Mouse (Mus musculus) spleen, postnatal 10 days (tissue): ENCODE measurements around the gene Rara.

Experiments
- DNase-seq, 2 experiments: peaks; one replicate each; pipeline ENCODE4 v3.0.0; 2021 to 2022; ENCODE audit warnings: low spot score in 2 of 2

Gene Rara

DNA sequence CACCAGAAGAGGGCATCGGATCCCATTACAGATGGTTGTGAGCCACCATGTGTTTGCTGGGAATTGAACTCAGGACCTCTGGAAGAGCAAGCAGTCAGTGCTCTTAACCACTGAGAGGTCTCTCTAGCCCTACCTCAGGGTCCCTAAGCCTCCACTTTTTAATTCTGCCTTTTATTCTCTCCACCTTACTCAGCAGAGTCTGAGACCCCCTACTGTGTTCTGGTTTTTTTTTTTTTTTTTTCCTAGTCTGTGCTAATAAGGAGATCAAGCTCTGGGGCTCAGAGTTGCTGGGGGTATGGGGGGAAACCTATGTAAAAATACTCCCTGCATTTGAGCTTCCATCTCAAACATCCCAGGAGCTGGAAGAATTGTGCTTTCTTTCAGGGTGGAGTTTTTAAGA is 24.5 kb downstream of the Rara start:
- no peak for DNase-seq

DNA sequence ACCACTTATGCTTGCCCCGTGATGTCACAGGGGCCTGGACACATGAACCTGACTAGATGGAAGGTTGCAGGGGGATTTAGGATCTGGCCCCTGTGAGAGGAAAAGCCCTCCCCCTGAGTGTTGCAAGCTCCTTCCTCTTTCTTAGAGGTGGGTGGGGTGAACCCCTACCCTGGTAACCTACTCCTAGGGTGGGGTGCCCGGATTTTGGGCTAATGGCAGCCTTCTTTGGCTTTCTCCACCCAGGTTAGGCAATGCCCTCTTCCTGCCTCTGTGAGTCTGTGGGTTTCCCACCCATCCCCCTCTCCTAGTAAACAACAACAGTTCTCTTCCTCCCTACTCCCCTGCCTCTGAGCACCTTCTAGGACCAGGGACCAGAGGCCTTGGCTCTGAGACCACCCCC is 25.1 kb downstream of the Rara start:
- no peak for DNase-seq

DNA sequence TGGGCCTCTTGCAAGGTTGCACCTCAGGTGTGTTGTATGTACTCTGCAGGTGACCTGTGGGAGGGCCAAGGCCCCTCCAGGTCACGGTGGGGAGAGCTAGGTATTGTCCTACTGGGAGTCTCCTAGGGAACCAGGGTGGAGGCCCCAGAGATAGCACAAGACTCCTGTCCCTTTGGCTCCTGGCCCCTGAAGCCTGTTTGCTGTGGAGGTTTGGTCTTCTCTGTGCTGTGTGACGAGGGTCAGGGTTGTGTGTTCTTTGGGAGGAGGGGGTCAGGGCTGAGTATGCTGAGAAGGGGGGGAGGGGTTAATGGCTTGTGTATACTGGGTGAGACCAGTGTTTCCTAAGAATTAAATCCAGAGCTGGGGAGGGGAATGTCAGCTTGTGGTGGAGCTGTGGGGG is 25.7 kb downstream of the Rara start:
- DNase-seq, result no peak

DNA sequence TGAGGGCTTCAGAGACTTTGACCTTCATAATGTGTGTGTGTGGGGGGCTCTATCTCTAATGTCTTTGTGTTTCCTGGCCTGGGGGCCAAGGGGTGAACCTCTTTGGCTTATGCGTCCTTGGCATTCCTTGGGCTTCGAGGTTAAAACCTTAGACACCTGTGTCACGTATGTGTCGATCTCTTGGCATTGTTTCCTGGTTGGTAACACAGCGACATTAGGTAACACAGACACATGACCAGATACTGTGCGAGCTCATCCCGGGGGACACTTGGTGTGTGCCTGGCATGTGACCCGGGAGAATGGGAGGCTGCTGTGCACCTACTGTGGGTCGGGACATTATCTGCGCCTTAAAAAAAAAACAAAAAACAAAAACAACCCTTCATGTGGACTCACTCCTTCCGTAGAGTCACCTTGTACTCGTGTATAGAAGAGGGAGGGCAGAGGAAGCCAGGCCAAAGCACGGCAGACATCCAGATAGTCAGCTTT is 26.3 kb downstream of the Rara start:
- DNase-seq, result no peak

DNA sequence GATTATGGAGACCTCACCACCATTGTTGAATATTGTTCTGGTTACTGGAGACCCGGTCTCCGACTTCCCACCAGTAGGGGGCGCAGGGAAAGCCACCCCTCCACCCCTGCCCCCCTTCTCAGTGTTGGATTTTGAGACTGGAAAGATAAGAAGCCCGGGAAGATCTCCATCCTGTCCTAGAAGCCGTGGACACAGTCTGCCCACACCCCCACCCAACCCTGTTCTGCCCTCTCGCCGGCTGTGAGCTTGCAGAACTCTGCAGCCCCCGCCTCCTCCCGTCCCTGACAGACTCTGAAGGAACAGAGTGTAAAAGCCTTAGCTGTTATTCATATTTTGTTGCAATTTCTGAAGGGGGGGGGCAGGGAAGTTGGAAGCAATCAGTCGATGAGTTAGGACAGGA is 26.8 kb downstream of the Rara start:
- DNase-seq, result peak in 1 of 2 experiments; percentile 83

DNA sequence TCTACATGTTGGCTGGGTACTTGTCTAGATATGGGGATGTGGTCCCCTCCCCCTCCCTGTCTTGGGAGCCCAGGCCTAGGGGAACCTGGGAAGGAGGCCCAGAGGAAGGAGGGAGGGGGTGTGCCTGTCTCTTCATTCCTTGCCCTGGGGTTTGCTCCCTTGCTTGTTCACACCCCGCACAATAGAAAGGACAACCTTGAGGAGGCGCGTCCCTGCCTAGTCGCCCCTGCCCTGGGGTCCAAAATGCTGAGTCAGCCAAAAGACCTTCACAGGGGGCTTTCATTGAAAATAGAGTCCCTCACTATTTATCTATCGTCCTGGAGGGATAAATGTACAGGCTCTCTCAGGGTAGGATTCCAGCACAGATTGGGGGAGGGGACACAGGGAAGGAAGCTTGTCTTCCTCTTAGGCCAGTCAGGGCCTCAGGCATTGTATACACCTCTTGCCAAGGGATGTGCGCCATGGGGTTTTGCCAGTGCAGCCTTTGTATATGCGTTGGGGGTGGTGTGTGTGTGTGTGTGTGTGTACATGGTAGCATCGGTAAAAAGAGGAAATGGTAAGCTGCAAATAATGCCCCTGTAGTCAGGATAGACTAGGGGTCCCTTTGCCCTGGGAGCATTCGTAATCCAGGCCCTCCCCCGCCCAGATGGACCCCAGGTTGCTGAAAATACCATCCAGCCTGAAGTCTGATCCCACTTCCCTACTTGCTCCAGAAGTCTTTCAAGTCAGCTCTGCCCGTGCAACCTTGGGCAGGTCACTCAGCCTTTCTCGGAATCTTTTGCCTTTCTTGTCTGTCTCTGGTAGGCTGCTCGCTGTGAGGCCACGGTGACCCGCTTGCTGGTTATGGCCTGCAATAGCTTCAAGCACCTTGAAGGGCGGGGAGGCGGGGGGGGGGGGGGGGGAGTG is 27.4 kb downstream of the Rara start:
- DNase-seq, result no peak

DNA sequence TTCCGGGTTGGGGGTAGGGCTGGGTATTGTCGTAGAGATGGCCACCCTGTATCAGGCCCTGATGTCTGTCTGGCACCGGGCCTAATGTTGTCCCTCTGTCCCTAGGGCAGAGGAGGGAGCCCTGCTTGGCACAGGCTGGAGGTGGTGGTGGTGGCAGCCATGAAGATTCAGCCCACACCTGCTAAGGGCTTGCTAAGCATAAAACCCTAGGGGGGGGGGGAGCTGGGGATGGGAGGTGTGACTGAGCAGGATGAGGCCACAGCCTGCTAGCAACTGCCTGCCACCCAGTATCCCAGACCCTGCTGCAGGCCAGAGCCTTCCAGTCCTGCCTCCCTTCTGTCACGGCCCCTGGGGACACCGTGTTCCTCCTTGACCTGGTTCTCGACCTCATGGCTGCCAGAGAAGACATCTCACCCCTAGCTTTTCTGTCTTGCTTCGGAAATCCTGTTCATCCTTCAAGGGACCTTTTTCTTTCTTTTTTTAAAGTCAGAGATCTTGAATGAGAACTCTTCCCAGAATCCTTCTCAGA is 28.2 kb downstream of the Rara start:
- DNase-seq, result no peak

DNA sequence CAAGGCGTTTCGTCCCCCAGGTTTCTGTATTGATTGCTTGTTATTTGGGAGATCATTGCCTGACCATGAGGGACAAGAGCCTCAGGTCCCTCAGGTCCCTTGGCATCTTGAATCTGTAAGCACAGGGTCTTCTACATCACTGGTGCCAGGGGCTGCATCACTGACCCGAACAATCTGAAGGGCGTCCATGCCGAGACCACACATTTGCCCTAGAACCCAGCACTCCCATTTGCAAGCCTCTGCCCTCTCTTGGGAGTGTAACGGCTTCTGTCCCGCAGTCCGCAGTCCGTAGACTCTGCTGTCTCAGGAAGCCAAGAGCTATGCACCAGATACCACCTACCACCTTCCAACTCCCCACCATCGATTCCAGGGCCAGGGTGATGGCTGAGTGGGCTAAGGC is 28.7 kb downstream of the Rara start:
- DNase-seq, result no peak

DNA sequence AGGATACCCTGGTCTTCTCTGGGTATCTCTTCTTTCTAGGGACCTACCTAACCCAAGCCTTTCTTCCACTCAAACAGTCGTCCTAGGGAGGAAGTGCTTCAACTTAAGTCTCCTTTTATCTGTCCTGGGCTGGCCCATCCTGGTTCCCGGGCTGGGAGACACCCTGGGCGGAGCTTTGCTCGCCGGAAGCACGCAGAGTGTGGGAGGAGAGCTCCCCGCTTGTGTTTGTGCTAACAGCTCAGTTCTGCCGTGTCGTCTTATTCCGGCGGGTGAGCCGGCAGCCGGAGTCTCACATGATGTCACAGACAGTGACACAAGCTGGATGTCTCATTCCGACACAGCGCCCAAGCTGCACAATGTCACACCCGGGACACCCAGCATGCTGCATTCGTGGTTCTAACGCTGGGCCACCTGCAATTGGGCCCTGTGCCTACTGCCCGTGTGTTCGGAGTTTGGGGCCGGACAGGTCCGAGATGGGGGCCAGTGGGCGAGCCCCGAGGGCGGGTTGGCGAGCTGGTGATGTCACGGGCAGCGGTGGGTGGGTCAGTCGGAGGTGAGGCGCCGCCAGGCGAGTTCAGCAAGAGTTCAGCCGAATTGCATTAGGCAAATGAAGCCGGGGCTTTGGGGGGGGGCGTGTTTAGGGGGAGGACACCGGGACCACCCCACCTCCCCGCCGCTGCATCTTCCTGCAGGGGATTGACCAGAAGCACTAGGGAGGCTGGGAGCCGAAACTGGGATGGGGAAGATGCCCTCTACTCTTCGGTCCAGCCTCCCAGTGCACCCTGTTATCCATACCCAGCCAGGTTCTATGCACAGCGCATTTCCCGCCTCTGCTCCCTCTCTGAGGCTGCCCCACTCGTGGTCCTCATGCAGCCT is 32.1 kb downstream of the Rara start:
- peak in 1 of 2 experiments; percentile 75 for DNase-seq

DNA sequence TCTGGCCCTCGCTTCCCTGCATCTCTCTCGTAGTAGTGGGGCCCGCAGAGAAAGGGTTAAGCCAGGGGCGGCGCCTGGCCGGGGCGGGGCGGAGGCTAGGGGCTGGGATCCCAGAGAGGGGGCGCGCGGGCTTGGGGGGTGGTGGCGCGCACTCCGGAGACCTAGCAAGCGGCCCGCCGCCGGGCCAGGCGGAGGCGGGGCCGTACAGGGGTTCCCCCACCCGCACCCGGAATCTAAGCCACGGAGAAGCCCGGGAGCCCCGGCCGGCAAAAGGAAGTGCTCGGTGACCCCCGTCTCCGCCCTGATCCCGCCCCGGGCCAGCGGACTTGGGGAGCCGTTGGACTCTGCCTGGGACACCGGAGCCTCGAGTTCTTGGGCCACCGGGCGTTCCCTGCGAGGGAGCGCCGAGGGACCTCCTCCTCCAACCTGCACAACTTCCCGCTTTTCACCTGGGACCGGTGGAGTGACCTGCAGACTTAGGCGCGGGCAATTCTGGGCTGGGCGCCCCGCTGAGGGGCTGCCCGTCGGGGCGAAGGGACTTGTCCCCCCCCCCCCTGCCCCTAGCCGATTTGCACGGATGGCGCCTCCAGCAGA is 32.8 kb downstream of the Rara start:
- DNase-seq, result peak in 1 of 2 experiments; percentile 62

DNA sequence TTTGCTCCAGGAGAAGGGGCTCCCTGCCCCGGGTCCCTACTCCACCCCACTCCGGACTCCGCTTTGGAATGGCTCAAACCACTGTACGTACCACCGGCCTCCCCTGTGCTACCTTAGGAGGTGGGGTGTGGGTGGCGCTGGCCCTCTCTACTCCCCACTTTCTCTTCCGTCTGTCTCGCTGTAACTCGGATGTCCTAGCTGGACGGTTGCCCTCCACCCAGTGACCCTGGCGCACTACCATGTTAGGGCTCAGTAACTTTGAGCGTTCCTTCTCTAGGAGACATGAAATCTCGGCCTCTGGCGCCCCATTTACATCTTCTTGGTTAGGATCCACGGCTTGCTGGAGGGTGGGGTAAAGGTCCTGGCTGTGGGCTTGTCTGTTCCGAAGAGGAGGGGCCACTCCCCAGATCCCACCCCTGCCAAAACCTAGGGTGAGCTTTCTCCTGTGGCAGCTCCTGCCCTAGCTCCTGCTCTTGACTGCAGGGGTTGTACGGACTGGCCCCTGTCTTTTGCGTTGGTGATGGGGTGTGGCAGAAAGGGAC is 33.5 kb downstream of the Rara start:
- peak in 1 of 2 experiments; percentile 30 for DNase-seq

DNA sequence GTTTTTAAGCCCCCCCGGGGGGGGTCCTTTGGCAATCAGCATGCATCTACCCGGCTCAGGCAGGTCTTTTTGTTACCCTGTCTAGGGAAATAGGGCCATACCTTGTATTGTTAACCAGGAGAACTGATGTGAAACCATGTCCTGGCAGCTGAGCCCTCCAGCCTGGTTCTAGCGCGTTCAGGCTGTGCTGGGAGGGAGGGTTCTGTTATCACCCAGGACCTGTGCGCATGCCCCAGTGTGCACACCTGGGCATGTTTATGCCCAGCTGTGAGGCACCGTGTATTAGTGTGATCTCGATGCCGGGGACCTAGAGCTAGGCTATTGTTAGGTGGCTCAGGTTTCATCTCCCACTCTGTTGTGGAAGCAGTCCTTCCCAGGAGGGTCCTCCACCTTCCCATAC is 34.1 kb downstream of the Rara start:
- DNase-seq, result peak in 1 of 2 experiments; percentile 52

DNA sequence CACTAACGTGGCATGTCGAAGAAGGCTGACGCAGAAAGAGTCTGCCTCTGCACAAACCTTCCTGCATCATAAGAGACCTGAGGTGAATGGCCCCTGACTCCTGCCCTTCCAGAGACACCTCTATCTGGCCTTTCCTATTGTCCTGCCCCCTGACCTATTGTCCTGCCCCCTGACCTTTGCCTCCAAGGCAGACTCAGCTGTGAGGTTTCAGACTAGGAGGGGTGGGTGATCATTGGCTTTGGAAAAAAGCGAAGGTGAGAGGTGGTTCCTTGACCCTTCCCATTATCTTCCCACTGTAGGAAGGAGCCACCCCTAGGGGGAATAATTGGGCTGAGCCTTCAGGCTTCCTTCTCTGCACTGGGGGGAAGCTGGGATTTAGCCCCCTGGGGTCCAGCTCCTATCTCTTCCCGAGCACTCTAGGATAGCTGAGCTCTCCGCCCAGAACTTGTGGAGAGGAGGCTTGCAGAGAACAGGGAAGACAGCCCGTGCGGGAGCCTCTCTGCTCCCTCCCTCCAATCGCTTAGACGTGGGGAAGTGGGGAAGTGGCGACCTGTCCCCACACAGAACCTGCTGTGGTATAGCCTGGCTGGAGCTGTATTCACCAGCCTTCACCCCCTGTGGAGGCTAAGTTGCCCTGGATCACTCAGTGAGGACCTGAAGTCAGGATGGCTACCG is 34.9 kb downstream of the Rara start:
- peak in 1 of 2 experiments; percentile 19 for DNase-seq

DNA sequence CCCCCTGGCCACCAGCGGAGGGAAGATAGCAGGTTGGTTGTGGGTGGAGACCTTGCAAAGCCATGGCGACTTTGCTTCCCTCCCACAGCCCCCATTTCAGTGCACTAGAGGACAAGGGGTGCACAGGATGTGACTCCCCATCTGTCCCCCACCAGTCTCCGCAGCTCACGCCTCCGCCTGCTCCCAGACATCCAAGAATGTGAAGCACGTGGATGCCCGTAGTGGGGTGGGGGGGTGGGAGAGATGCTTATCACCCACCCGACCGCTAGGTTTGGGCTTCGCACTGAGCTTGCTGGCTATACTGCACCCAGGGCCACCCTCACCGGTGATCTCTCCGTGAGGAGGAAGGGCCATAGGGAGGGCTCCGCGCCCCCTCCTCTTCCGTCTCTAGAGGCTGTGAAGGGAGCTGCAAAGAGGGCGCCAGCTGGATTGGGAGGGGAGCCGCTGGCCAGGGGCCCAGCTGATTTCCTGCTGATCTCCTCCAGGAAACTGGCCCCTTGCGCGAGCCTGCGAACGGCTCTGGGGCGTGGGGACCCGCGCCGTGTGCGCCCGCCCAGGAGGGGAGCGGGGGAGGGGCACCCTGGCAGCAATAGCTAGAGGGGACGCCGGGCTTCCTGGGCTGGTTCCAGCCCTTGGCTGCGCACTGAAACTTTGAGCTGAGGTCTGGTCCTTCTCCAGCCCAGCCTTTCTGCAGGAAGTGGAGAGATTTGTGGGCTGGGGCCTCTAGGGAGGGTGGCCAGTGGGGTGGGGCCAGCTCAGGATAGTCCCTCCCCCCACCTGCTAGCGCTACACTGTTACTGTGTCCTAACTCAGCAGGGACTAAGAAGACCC is 35.8 kb downstream of the Rara start:
- peak in 1 of 2 experiments; percentile 66 for DNase-seq

DNA sequence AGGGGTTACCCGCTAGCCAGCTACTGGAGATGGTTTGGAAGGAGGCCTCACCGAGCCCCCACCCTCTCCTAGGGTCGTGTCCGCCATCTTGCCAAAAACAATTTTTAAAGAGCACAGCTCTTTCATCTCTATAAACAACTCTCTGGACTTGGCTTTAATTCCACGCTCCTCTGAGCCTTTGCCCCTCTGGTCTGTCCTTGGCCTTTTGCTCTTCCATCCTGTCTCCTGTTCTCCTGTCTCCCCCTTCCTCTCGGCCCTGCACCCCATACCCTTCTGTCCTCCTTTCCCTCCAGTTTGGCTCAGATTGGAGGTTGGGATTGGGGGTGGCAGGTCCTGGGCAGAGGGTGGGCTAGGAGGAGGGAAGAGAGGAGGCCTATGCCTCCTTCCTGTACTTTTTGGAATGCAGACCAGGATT is 36.6 kb downstream of the Rara start:
- DNase-seq, result peak in 1 of 2 experiments; percentile 13

DNA sequence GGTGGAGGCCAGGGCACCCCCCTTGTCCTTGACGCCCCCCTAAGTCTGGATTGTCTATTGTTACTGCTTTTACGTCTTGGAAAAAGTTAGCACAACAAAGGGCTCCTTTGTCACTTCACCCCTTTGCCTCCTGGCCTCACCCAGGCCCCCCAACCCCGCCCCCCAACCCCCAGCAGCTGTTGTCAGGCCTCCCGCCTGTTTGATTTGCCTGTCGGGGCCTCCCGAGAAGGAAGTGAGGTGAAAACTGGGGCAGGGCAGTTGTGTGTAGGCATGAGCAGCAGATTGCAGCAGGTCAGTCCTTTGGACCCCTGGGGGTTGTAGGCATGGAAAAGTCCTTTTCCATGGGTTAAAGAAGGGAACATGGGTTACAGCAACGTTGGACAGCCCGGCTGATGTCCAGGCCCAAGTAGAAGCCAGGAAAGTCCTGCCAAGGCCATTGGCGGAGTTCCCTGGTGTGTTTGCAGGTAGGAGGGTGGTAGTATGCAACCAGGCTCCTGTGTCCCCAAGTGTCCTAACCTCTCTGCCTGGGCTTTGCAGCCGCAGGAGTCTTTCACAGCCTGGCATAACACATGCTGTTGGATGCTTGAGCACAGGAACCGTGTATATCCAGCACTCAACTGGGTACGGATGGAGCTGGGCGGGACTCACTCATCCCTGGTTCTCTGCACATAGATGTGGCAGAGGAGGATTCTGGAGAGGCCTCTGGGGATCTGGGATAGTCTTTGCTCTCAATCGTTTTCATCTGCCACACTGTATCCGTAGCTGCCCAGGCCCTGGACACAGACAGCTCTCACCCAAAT is 37.2 kb downstream of the Rara start:
- DNase-seq, result peak in 1 of 2 experiments; percentile 25

DNA sequence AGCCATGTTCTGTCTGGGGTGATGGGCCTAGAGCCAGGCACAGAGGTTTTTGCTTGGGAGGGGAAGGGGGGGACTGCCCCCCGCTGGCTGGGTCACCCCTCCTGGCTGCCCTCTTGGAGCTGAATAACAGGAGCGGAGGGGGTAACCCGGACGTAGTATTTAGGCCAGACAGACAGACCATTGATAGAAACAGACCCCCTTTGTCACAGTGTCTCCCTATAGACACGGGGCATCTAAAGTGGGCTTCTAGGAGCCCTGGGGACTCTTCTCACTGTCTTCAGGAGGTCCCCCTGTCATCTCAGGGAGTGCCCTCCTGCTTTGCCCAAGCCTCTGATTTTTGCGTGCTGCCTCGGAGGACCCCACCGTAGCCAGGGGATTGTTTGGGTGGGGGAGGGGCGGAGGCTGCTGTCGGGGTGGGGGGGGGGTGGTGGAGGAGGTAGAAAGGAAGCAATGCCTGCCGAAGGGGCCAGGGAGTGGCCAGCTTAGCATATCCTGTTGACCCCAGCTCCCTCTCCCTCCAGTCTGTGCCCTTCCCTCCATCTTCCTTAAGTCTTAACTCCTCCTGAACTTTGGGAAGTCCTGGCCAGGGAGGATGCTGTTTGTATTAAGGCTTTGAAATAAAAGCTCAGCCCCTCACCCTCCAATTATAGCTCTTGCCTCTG is 37.9 kb downstream of the Rara start:
- peak in 1 of 2 experiments; percentile 12 for DNase-seq

DNA sequence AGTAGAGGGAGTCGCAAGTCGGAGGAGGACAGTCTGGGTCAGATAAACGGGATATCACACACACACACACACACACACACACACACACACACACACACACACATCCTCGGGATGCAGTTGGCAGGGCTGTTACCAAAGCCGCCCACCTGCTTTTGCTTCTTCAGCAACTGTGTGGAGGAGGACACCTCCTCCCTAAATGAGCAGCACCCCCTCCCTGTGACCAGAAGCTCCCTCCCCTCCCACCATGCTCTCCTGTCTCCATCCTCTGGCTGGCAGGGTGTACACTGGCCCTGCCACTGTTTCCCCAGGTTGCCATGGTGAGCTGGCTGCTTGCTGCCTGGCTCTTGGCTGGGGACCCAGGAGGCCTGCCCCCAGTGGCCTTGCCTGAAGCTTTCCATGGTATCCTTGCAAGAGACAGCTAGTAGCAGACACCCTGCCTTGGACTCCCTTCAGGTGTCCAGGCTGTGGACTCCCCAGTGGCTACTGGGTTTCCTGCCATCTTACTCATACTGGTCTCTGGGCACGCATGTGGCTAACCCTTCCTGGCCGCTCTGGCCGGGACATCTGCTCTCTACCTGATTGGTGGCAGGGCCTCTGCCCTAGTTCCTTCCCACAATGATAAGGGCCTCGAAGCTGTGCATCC is 39.0 kb downstream of the Rara start:
- peak in 1 of 2 experiments; percentile 32 for DNase-seq
